Mouse (Mus musculus): ENCODE measurements around the gene Fsip1. TPM values are rescaled to one million over a fixed set of nuclear protein-coding genes. Genes with fewer than 3 reads are reported as not detected.
A peak's percentile ranks its signal among the peaks of the same experiment; 100 is the strongest.

The Fsip1 gene
- polyA plus RNA-seq, 1 experiment = 0.93 TPM

DNA sequence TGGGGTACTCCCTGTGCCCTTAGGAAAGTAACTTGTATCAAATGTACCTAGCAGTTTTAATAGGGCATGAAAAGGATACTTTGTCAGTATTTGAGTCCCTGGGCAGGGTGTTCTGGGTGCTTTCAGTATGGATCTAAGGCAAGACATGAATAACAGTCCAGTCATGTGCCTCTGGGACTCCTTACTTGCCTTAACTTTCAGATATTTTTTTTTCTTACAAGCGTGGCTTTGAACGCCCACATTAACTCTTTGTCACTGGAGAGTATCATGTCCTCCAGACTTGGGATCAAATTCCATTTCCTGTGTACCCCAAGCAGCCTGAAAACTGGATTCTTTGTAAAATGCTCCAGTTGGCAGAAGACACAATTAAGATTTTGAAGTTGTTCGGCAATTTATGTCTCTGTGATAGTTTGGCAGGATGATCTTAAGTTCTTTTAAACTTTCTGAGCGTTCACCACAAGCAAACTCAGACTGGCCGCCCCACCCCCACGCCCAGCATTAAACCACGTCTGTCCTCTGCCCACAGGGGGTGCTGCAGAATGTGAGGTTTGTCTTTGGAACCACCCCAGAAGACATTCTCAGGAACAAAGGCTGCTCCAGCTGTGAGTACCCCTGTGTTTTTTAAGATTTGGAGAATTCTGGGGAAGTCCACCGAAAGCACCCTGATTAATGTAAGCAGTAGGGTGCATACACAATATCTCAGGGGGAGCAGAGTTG, 142.8 kb downstream of the Fsip1 start:
- peaks cover 8% of the 10 kb centered on the region; the same call in 1 of the 2 replicates for H3K4me1 ChIP-seq (ENCODE audit: control insufficient read depth, insufficient read depth, low read length)
- 0 out of 2 replicates have a peak, but pooled peaks have one; percentile 8 for TF ChIP-seq CTCF (IDR thresholded peaks at IDR 0.05; ENCODE audit: borderline replicate concordance, insufficient read depth, low read length)
- peak; percentile 87 for TF ChIP-seq POLR2A (IDR thresholded peaks at IDR 0.05; ENCODE audit: low read depth, low read length)
- peak overlapping the region; percentile 75 for H3K27ac ChIP-seq (ENCODE audit: insufficient read depth, low read length)
- peak overlapping the region; percentile 56 for H3K4me3 ChIP-seq (ENCODE audit: insufficient read depth, low read length)

DNA sequence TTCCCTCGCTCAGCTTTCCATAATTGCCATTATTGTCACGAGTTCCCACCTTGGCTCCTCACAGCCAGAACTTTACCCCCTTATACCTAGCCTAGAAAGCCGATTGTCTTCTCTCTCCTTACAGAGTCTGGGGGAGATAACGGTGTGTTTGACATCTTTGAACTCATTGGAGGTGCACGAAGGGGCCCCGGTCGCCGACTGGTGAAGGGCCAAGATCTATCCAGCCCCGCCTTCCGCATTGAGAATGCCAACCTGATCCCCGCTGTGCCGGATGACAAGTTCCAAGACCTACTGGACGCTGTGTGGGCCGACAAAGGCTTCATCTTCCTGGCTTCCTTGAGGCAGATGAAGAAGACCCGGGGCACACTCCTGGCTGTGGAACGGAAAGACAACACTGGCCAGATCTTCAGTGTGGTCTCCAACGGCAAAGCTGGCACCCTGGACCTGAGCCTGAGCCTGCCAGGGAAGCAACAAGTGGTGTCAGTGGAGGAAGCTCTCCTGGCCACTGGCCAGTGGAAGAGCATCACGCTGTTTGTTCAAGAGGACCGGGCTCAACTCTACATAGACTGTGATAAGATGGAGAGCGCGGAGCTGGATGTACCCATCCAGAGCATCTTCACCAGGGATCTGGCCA, 143.8 kb downstream of the Fsip1 start:
- no peak for TF ChIP-seq CTCF (IDR thresholded peaks at IDR 0.05; ENCODE audit: borderline replicate concordance, insufficient read depth, low read length)
- TF ChIP-seq POLR2A (IDR thresholded peaks at IDR 0.05; ENCODE audit: low read depth, low read length) = peak; percentile 97
- Histone ChIP-seq H3K4me1 (ENCODE audit: control insufficient read depth, insufficient read depth, low read length) (peaks cover 8% of the 10 kb centered on the region; the same call in 1 of the 2 replicates), H3K27ac (ENCODE audit: insufficient read depth, low read length) (peak overlapping the region; percentile 75), H3K4me3 (ENCODE audit: insufficient read depth, low read length) (peak overlapping the region; percentile 56)

GRCm38 (mm10) chr2:118112438-118112837, 144.3 kb downstream of the Fsip1 start:
- H3K4me1 ChIP-seq (ENCODE audit: control insufficient read depth, insufficient read depth, low read length) = peaks cover 8% of the 10 kb centered on the region; the same call in 1 of the 2 replicates
- H3K4me3 ChIP-seq (ENCODE audit: insufficient read depth, low read length) = peak overlapping the region; percentile 56
- H3K27ac ChIP-seq (ENCODE audit: insufficient read depth, low read length) = peak overlapping the region; percentile 75
- no peak for TF ChIP-seq CTCF (IDR thresholded peaks at IDR 0.05; ENCODE audit: borderline replicate concordance, insufficient read depth, low read length)
- peak; percentile 89 for TF ChIP-seq POLR2A (IDR thresholded peaks at IDR 0.05; ENCODE audit: low read depth, low read length)

GRCm38 (mm10) chr2:118111488-118112131, 145.2 kb downstream of the Fsip1 start, which contains the start of gene Thbs1:
Gene Thbs1 (plus strand): TSS chr2:118111876.
- peak within 1 kb of the TSS; percentile 97 for H3K27ac ChIP-seq (ENCODE audit: insufficient read depth, low read length)
- peaks cover 8% of the 10 kb centered on the region; the same call in 1 of the 2 replicates for H3K4me1 ChIP-seq (ENCODE audit: control insufficient read depth, insufficient read depth, low read length)
- TF ChIP-seq POLR2A (IDR thresholded peaks at IDR 0.05; ENCODE audit: low read depth, low read length) (peak; percentile 100), CTCF (IDR thresholded peaks at IDR 0.05; ENCODE audit: borderline replicate concordance, insufficient read depth, low read length) (no peak)
- peak within 1 kb of the TSS; percentile 56 for H3K4me3 ChIP-seq (ENCODE audit: insufficient read depth, low read length)

GRCm38 (mm10) chr2:118111116-118111487, 145.7 kb downstream of the Fsip1 start:
- TF ChIP-seq POLR2A (IDR thresholded peaks at IDR 0.05; ENCODE audit: low read depth, low read length) = peak; percentile 59
- TF ChIP-seq CTCF (IDR thresholded peaks at IDR 0.05; ENCODE audit: borderline replicate concordance, insufficient read depth, low read length) = no peak
- peak overlapping the region; percentile 97 for H3K27ac ChIP-seq (ENCODE audit: insufficient read depth, low read length)
- peaks cover 8% of the 10 kb centered on the region; the same call in 1 of the 2 replicates for H3K4me1 ChIP-seq (ENCODE audit: control insufficient read depth, insufficient read depth, low read length)
- peak overlapping the region; percentile 23 for H3K4me3 ChIP-seq (ENCODE audit: insufficient read depth, low read length)

- Histone ChIP-seq H3K4me1 (ENCODE audit: control insufficient read depth, insufficient read depth, low read length) (peaks cover 8% of the 10 kb centered on the region; the same call in 1 of the 2 replicates), H3K4me3 (ENCODE audit: insufficient read depth, low read length) (no peak overlapping the region), H3K27ac (ENCODE audit: insufficient read depth, low read length) (peak overlapping the region; percentile 97)
- TF ChIP-seq POLR2A (IDR thresholded peaks at IDR 0.05; ENCODE audit: low read depth, low read length) = peak; percentile 48; the same call in 1 of the 2 replicates
- no peak for TF ChIP-seq CTCF (IDR thresholded peaks at IDR 0.05; ENCODE audit: borderline replicate concordance, insufficient read depth, low read length)
Observed at GRCm38 (mm10) chr2:118110225-118110915, 146.4 kb downstream of the Fsip1 start.

GRCm38 (mm10) chr2:118102169-118102568, 154.6 kb downstream of the Fsip1 start:
- peak overlapping the region; percentile 90 for H3K27ac ChIP-seq (ENCODE audit: insufficient read depth, low read length)
- no peak overlapping the region for H3K4me3 ChIP-seq (ENCODE audit: insufficient read depth, low read length)
- no peak for TF ChIP-seq CTCF (IDR thresholded peaks at IDR 0.05; ENCODE audit: borderline replicate concordance, insufficient read depth, low read length)
- TF ChIP-seq POLR2A (IDR thresholded peaks at IDR 0.05; ENCODE audit: low read depth, low read length) = no peak
- peaks cover 5% of the 10 kb centered on the region for H3K4me1 ChIP-seq (ENCODE audit: control insufficient read depth, insufficient read depth, low read length)

DNA sequence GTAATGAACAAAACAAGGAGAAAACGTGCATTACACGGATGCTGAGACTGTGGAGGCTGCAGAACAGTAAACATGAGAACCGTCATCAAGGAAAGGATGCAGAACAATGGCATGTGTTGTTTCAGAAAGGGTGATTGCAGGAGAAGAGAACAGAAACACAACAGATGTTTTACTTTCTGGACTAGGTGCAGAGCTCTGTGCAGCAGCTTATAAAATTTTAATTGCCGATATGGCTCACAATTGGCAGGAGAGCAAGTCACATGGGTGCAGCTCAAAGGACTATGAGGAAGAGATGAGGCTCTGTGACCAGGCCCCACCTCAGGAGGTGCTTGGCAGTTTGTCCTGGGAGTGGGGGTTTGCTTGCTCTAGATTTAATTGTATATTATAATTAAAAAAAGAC, 157.7 kb downstream of the Fsip1 start:
- Histone ChIP-seq H3K4me3 (ENCODE audit: insufficient read depth, low read length) (no peak overlapping the region), H3K27ac (ENCODE audit: insufficient read depth, low read length) (peak overlapping the region; percentile 29; the same call in 1 of the 2 replicates), H3K4me1 (ENCODE audit: control insufficient read depth, insufficient read depth, low read length) (peaks cover 5% of the 10 kb centered on the region)
- TF ChIP-seq CTCF (IDR thresholded peaks at IDR 0.05; ENCODE audit: borderline replicate concordance, insufficient read depth, low read length) (no peak), POLR2A (IDR thresholded peaks at IDR 0.05; ENCODE audit: low read depth, low read length) (no peak)

GRCm38 (mm10) chr2:118091226-118091625, 165.5 kb downstream of the Fsip1 start:
- TF ChIP-seq CTCF (IDR thresholded peaks at IDR 0.05; ENCODE audit: borderline replicate concordance, insufficient read depth, low read length) (no peak), POLR2A (IDR thresholded peaks at IDR 0.05; ENCODE audit: low read depth, low read length) (no peak)
- peak overlapping the region; percentile 62 for H3K27ac ChIP-seq (ENCODE audit: insufficient read depth, low read length)
- no peak overlapping the region for H3K4me3 ChIP-seq (ENCODE audit: insufficient read depth, low read length)
- peaks cover 9% of the 10 kb centered on the region for H3K4me1 ChIP-seq (ENCODE audit: control insufficient read depth, insufficient read depth, low read length)
